Mouse (Mus musculus): ENCODE measurements around the gene Cxcl3.
"Not testable (repeated sequence)": the region's sequence is repeated elsewhere in the genome, so short reads cannot be mapped to it uniquely, and the experiment has no call there.

The Cxcl3 gene

DNA sequence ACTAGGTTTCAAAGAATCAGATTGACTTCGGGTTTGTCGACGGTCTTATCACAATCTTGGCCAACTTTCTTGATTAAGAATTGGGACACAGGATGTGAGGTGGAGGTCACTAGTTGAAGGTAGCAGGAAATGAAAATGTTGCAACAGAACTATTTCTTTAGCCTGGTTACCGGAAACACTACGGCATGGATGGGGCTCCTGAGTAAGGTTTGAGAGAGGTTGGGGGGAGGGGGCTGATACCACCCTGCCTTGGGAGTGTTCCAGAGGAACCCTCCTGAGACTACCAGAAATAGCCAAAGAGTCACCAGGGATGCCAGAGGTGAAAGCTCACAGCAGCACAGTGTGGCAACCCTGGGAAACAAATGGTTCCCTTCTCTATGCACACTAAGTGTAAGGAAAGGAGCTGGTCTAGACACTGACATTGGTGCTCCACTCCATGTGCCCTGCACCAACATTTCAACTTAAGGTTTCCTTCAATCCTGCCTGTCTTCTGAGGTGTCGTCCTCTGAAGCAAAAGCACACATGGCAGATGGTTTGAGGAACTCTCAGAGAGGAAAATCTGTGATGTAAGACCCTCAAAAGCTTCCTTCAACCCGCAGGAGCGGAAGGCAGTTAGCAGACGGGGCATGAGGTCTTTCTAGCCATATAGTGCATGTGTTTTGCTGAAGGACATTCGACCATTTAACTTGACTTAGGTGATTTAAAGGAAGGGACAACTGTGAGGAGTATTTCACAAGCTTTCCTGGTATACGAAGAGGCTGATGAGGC, 3.6 kb downstream of the Cxcl3 start:
- in situ Hi-C loops (cut with MboI, MseI): loop anchor here (5.0 kb wide), 1 partner anchor 132 kb away; no protein-coding TSS in a partner anchor

DNA sequence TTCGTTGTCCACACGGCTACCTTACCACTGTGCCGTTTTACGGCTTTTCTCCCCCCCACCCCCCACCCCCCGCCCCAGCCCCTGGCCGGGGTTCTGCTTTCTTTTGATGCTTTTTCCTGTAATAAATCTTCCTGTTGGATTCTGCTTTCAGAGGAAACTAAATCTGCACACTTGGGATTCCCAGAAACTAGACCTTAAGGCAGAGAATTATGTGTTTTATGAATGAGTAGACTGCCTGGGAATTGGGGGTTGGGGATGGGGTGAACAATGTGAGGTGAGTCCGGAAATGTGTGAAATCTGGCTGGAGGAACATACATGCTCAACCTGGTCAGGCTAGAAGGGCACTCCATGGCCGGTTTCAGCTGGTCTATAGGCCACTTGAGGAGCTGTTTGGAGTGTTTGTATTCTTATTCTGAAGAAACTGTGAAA, 4.2 kb downstream of the Cxcl3 start:
- in situ Hi-C loops (cut with MboI, MseI): loop anchor here (5.0 kb wide), 1 partner anchor 133 kb away; no protein-coding TSS in a partner anchor

DNA sequence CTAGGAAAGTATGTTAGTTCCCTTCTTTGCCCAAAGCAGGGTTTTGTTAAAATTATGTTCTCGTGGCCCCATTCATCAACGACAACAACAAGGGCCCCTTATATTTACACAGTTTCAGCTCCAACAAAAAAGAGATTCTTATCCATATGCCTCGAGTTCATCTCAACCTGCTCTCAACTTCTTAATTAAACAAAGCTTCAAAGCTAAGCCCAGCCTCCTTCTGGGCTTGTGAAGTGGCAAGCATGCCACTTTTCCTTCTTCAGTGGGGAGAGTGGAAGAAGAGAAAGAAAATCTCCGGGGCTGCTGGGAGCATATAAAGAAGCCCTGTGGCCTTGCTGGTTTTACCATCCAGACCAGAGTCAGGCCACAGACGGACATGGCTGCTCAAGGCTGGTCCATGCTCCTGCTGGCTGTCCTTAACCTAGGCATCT, 8.3 kb downstream of the Cxcl3 start, which contains the start of gene Cxcl15:
Cxcl15 (plus strand) TSS at position 340 of the 431 bp plus-strand sequence.
- in situ Hi-C loops (cut with MboI, MseI): loop anchor here (5.0 kb wide), 1 partner anchor 137 kb away; no protein-coding TSS in a partner anchor

DNA sequence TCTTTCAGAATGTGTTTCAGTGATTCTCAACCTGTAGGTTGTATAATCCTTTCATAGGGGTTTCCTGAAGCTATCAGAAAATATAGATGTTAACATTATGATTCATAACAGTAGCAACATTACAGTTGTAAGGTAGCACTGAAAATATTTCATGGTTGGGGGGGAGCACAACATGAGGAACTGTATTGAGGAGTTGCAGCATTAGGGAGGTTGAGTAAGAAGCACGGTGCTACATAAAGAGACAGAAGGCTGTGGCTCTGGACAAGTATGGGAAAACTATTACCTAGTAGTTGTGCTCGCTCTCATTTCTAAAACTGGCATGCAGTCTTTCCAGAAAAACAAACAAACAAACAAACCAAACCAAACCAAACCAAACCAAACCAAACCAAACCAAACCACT, 9.5 kb downstream of the Cxcl3 start:
- in situ Hi-C loops (cut with MboI, MseI): not testable (repeated sequence)

DNA sequence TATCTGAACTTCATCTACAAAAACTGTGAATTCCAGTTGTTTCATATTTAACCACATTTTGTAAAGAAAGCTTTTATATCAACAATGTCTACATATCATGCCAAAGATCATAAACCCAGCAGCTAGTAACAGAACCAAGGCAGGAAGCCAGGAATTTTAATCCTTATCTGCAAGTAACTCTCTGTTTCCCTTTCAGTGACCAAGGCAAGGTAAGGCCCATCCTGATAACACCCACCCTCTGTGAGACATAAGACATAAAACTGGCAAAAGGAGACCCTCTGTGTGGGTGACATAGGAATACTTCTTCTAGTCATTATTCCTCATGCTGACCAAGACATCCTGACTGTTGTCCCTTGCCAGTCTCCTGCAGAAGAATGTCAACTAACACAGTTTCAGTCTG, 18.7 kb downstream of the Cxcl3 start:
- in situ Hi-C loops (cut with MboI, MseI): no loop called here

DNA sequence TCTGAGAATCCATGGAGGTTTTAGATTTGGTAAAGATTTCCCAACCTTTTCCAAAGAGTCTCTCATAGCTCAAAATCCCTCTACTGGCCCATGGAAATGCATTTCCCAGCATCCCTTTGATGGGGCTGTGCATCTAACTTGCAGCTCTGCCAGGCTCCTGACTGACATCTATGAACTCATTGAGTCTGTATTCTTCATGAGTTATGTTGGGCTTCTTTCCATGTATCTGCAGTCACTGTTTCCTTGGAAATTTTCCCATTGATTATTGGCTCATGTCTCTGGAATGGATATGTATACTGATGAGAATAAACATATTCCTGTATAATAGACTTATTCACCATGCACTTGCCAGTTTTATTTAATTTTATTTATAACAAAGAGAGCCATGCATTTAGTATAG, 20.1 kb downstream of the Cxcl3 start:
- in situ Hi-C loops (cut with MboI, MseI): no loop called here

DNA sequence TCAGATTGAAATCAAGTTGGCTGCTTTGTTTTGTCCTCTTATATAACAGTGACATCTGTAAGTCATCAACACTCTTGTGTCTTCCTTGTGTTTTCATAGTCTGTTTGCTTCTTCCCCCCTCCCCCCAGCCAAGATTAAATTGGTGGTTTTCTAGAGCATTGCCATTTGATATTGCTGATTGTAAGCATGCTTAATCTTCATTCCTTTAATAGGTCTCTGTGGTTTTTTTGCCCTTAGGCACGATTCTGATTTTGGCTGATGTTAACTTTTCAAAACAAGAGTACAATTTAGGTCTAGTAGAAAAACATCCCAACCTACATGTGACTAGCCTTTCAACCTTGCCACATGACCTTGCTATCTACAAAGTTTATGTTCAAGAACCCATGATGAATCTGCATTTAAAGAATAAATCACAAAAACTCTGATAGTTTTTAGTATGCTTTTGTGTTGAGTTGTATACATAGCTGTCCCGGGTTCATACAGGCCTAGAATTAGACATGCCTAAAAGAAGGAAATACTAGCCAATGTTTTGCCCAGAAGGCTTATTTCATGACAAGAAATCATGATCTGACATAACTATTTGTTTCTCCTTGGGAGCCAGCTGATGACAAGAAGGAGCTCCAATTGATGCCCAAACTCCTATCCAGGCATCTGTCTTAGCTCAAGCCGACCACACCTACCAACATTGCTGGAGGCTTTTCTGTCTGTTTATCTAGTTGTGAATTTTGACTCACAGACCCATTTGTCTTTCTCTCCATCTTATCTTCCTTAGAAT, 21.5 kb downstream of the Cxcl3 start:
- in situ Hi-C loops (cut with MboI, MseI): no loop called here

DNA sequence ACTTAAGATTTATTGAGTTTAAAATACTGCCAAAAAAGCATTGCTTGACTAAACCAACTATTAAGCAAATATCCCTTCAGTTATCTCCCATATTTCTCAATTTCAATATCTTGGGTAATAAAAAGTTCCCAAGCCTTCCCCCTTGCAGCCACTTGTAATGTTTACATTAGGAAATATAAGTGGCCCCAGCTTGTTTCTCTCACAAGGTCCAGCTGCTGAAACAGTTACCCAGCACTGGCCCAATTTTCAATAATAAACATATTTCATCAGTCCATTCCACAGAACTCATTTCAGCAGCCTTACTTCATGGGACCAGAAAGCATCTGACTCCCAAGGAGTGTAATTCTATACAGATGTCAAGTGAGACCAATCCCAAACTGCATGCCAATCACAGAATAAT, 33.9 kb downstream of the Cxcl3 start:
- in situ Hi-C loops (cut with MboI, MseI): no loop called here

DNA sequence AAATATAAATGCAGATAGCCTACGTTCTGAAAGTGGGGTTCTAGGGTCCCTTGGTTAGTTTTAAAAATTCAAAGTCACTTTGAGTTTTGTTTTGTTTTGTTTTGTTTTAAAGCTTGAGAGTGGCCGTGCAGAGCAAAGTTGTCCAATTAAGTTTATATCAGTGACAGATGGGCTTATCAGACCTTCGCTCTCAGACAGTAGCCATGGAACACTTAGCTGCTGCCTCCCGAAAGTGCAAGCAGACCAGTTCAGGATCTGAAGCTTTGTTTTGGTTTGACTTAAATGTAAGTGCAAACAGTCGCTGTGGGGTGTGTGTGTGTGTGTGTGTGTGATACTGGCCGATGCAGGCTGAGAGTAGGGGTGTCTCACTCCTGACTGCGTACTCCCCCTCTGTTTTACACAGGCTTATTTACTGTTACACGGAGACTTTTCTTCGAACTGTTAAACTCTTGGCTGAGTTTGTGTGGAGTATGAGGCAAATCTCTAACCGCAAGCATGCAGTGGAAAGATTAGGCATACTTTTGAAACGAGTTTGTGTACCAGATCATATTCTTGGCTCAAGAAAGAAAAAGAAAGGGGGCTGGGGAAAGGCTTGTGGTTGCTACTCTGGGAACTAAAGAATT, 46.4 kb downstream of the Cxcl3 start:
- in situ Hi-C loops (cut with MboI, MseI): no loop called here

DNA sequence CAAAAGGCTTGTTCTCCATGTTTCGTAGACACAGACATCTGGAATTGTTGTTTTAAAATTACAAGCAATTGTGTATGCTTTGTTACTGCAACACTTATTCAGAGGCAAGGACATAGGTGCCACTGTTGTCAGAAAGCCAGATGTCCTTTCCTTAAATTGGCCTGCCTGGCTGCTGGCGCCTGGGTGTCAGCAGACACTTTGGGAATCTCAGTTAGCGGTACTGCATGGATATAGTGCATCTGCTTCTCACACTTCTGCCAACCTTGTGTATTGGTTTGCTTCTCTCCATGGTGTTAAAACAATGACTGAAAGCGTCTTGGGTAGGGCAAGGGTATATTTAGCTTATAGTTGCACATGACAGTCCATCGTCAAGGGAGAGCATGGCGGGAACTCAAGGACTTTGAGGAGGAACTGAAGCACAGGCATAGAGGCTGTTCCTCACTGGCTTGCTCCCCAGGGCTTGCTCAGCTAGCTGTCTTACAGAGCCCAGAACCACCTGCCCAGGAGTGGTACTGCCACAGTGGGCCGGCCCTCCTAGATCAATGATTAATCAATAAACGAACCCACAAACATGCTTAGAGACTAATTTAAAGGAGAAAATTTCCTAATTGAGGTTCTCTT, 47.0 kb downstream of the Cxcl3 start:
- in situ Hi-C loops (cut with MboI, MseI): no loop called here

DNA sequence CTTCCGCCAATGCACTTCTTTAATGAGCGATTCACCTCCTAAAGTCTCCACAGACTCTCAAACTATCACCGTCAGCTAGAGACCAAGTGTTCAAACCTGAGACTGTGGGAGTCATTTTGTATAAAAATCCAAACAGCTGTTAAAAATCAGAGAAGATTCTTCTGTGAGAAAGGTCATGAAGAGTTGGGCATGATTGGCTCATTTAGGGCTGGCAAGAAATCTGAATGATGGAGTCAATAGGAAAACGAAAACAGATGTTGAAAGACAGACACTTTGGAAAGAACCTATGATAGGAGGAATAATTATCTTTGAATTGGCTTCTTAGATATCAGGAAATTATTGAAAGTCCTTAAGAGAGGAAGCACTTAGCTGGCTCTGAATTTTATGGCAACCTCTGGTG, 48.5 kb downstream of the Cxcl3 start:
- in situ Hi-C loops (cut with MboI, MseI): no loop called here

DNA sequence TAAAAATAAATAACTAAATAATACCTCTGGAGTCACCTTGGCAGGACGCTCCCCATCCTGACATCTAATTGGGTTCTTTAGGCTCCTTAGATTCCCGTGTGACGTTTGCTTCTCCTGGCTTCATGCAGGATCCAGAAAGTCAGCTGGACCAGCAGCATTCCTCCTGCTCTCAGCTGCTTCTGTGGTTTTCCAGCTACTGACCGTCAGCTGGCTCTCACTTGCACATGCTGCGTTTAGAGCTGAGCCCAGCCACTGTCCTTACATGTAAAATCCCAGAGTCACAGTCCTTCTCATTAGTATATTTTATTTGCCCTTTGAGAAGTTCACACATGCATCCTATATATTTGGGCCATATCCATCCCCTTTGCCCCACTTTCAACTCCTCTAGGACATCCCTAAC, 52.7 kb downstream of the Cxcl3 start:
- in situ Hi-C loops (cut with MboI, MseI): no loop called here
